Mouse (Mus musculus): Measurements from ENCODE around the gene Snrpa1. TPM values are rescaled to one million over a fixed set of nuclear protein-coding genes. Genes with fewer than 3 reads are reported as not detected.

Snrpa1 gene
- polyA plus RNA-seq, 1 experiment from 2014 or later, result 90.0 TPM

GRCm38 (mm10) chr7:66116906-66117482, 58.2 kb downstream of the Snrpa1 start:
- Histone ChIP-seq H3K9ac (ENCODE audit: low read length) (no peak overlapping the region), H3K4me1 (ENCODE audit: control insufficient read depth in 2 of 2, insufficient read depth in 2 of 2, low read length in 2 of 2) (peaks cover 22 to 62% of the 10 kb centered on the region in 2 experiments), H3K36me3 (ENCODE audit: control insufficient read depth, insufficient read depth, low read length) (peaks cover 8% of the 10 kb centered on the region; the same call in 1 of the 2 replicates), H3K27me3 (ENCODE audit: control insufficient read depth, insufficient read depth, low read length) (no peaks in the 10 kb centered on the region), H3K27ac (replicated peaks in 1 of 2; ENCODE audit: control insufficient read depth in 1 of 2, insufficient read depth in 1 of 2, low read depth in 2 of 2, low read length in 2 of 2) (no peak overlapping the region), H3K4me2 (ENCODE audit: low read length) (0 out of 2 replicates have a peak overlapping the region, but pooled peaks have one; percentile 0), H3K9me3 (ENCODE audit: control insufficient read depth, low read length) (no peaks in the 10 kb centered on the region), H3K4me3 (ENCODE audit: control insufficient read depth in 1 of 2, insufficient read depth in 1 of 2, low read depth in 1 of 2, low read length in 2 of 2) (no peak overlapping the region)
- ATAC-seq (ENCODE audit: insufficient number of reproducible peaks, insufficient read depth, low FRiP score, low read depth), result no peak
- WGBS, result 41% methylated on average over 8 of the region's 8 CpGs

- Histone ChIP-seq H3K4me2 (ENCODE audit: low read length) (no peak overlapping the region), H3K4me1 (ENCODE audit: control insufficient read depth in 2 of 2, insufficient read depth in 2 of 2, low read length in 2 of 2) (peaks cover 20 to 58% of the 10 kb centered on the region in 2 experiments), H3K27me3 (ENCODE audit: control insufficient read depth, insufficient read depth, low read length) (no peaks in the 10 kb centered on the region), H3K36me3 (ENCODE audit: control insufficient read depth, insufficient read depth, low read length) (0 out of 2 replicates have a peak, but pooled peaks cover 5% of the 10 kb centered on the region), H3K4me3 (ENCODE audit: control insufficient read depth in 1 of 2, insufficient read depth in 1 of 2, low read depth in 1 of 2, low read length in 2 of 2) (no peak overlapping the region), H3K9me3 (ENCODE audit: control insufficient read depth, low read length) (no peaks in the 10 kb centered on the region), H3K9ac (ENCODE audit: low read length) (no peak overlapping the region), H3K27ac (replicated peaks in 1 of 2; ENCODE audit: control insufficient read depth in 1 of 2, insufficient read depth in 1 of 2, low read depth in 2 of 2, low read length in 2 of 2) (no peak overlapping the region)
- WGBS, result 76% methylated on average over 3 of the region's 3 CpGs
- ATAC-seq (ENCODE audit: insufficient number of reproducible peaks, insufficient read depth, low FRiP score, low read depth), result no peak
Measured at GRCm38 (mm10) chr7:66118046-66118445, 59.2 kb downstream of the Snrpa1 start.

GRCm38 (mm10) chr7:66118796-66119195, 60.0 kb downstream of the Snrpa1 start:
- Histone ChIP-seq H3K9ac (ENCODE audit: low read length) (no peak overlapping the region), H3K4me3 (ENCODE audit: control insufficient read depth in 1 of 2, insufficient read depth in 1 of 2, low read depth in 1 of 2, low read length in 2 of 2) (no peak overlapping the region), H3K9me3 (ENCODE audit: control insufficient read depth, low read length) (no peaks in the 10 kb centered on the region), H3K4me1 (ENCODE audit: control insufficient read depth in 2 of 2, insufficient read depth in 2 of 2, low read length in 2 of 2) (peaks cover 17 to 50% of the 10 kb centered on the region in 2 experiments), H3K4me2 (ENCODE audit: low read length) (no peak overlapping the region), H3K27ac (replicated peaks in 1 of 2; ENCODE audit: control insufficient read depth in 1 of 2, insufficient read depth in 1 of 2, low read depth in 2 of 2, low read length in 2 of 2) (no peak overlapping the region), H3K36me3 (ENCODE audit: control insufficient read depth, insufficient read depth, low read length) (0 out of 2 replicates have a peak, but pooled peaks cover 5% of the 10 kb centered on the region), H3K27me3 (ENCODE audit: control insufficient read depth, insufficient read depth, low read length) (no peaks in the 10 kb centered on the region)
- WGBS, result 80% methylated on average over 7 of the region's 7 CpGs
- no peak for ATAC-seq (ENCODE audit: insufficient number of reproducible peaks, insufficient read depth, low FRiP score, low read depth)

GRCm38 (mm10) chr7:66120139-66120538, 61.3 kb downstream of the Snrpa1 start:
- H3K27ac ChIP-seq (replicated peaks in 1 of 2; ENCODE audit: control insufficient read depth in 1 of 2, insufficient read depth in 1 of 2, low read depth in 2 of 2, low read length in 2 of 2), result no peak overlapping the region
- peaks cover 17 to 40% of the 10 kb centered on the region in 2 experiments for H3K4me1 ChIP-seq (ENCODE audit: control insufficient read depth in 2 of 2, insufficient read depth in 2 of 2, low read length in 2 of 2)
- H3K4me2 ChIP-seq (ENCODE audit: low read length), result no peak overlapping the region
- ATAC-seq (ENCODE audit: insufficient number of reproducible peaks, insufficient read depth, low FRiP score, low read depth), result no peak
- peaks cover 4% of the 10 kb centered on the region for H3K36me3 ChIP-seq (ENCODE audit: control insufficient read depth, insufficient read depth, low read length)
- no peaks in the 10 kb centered on the region for H3K9me3 ChIP-seq (ENCODE audit: control insufficient read depth, low read length)
- H3K27me3 ChIP-seq (ENCODE audit: control insufficient read depth, insufficient read depth, low read length), result no peaks in the 10 kb centered on the region
- no peak overlapping the region for H3K4me3 ChIP-seq (ENCODE audit: control insufficient read depth in 1 of 2, insufficient read depth in 1 of 2, low read depth in 1 of 2, low read length in 2 of 2)
- 58% methylated on average over 1 of the region's 1 CpGs for WGBS
- H3K9ac ChIP-seq (ENCODE audit: low read length), result no peak overlapping the region

- H3K27me3 ChIP-seq (ENCODE audit: control insufficient read depth, insufficient read depth, low read length), result no peaks in the 10 kb centered on the region
- 84% methylated on average over 7 of the region's 7 CpGs for WGBS
- no peak overlapping the region for H3K4me3 ChIP-seq (ENCODE audit: control insufficient read depth in 1 of 2, insufficient read depth in 1 of 2, low read depth in 1 of 2, low read length in 2 of 2)
- no peak overlapping the region for H3K4me2 ChIP-seq (ENCODE audit: low read length)
- no peaks in the 10 kb centered on the region for H3K9me3 ChIP-seq (ENCODE audit: control insufficient read depth, low read length)
- H3K36me3 ChIP-seq (ENCODE audit: control insufficient read depth, insufficient read depth, low read length), result peaks cover 11% of the 10 kb centered on the region
- no peak overlapping the region for H3K9ac ChIP-seq (ENCODE audit: low read length)
- no peak for ATAC-seq (ENCODE audit: insufficient number of reproducible peaks, insufficient read depth, low FRiP score, low read depth)
- H3K27ac ChIP-seq (replicated peaks in 1 of 2; ENCODE audit: control insufficient read depth in 1 of 2, insufficient read depth in 1 of 2, low read depth in 2 of 2, low read length in 2 of 2), result no peak overlapping the region
- H3K4me1 ChIP-seq (ENCODE audit: control insufficient read depth in 2 of 2, insufficient read depth in 2 of 2, low read length in 2 of 2), result peaks cover 15 to 33% of the 10 kb centered on the region in 2 experiments
Measured at GRCm38 (mm10) chr7:66120702-66121396, 62.0 kb downstream of the Snrpa1 start.

Other genes starting within 250 kb of the Snrpa1 start
- 3.0 and 3.7 TPM in 2 replicates for gene Pcsk6, start 197.3 kb upstream of the Snrpa1 start, polyA plus RNA-seq (2014; fragmentation: Nextera tagmentation; extraction: Ambion mirVana)
- gene Gm45213, start 15.4 kb upstream of the Snrpa1 start, polyA plus RNA-seq (2014; fragmentation: Nextera tagmentation; extraction: Ambion mirVana), result not detected in 2 replicates
- gene Selenos, start 20.6 kb downstream of the Snrpa1 start, polyA plus RNA-seq (2014; fragmentation: Nextera tagmentation; extraction: Ambion mirVana), result 63.1 and 66.7 TPM in 2 replicates
- 23.4 and 24.0 TPM in 2 replicates for gene Chsy1, start 50.5 kb downstream of the Snrpa1 start, polyA plus RNA-seq (2014; fragmentation: Nextera tagmentation; extraction: Ambion mirVana)

All from heart, embryonic 14.5 days (tissue).